8 mouse cellular contexts compared by ENCODE assay signal in the genomic region with DNA sequence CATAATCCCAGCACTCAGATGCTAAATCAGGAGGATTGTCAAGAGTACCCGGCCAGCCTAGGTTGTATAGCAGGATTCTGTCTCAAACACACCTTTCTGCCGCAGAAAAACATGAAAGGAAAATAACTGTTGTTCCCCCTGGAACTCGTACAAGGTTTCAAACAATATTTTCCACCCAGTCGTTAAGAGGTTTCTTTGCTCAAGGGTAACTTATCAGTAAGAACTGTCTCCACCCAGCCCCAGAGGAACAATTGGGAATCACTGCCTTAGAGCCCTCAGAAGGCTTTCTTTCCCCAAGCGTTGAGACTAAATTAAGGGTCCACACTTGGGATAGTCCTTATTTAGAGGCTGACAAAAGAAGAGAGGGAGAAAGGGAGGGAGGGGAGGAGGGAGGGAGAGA. TPM values are rescaled to one million over a fixed set of nuclear protein-coding genes. Genes with fewer than 3 reads are reported as not detected.
DNase-seq lines count a peak whose midpoint lies in the region; ATAC-seq lines count a peak whose summit lies in the region.

No protein-coding gene starts in this region.

- H3K4me2 ChIP-seq in heart, embryonic 16.5 days (ENCODE audit: low read depth, low read length): peak overlapping the region; percentile 35; the same call in 1 of the 2 replicates
- no peak overlapping the region for H3K4me2 ChIP-seq in midbrain, embryonic 11.5 days

- no peak overlapping the region for H3K4me3 ChIP-seq in heart, embryonic 16.5 days (ENCODE audit: low read length)
- no peak overlapping the region for H3K4me3 ChIP-seq in midbrain, embryonic 11.5 days (ENCODE audit: low read depth, low read length)

- ATAC-seq in heart, embryonic 16.5 days (replicated peaks; ENCODE audit: extremely low read depth, insufficient read depth, low FRiP score): no peak
- ATAC-seq in midbrain, embryonic 11.5 days (ENCODE audit: low FRiP score): no peak

- WGBS in heart, embryonic 16.5 days: 30% methylated on average over 5 of the region's 5 CpGs
- WGBS in midbrain, embryonic 11.5 days: 18% methylated on average over 5 of the region's 5 CpGs

- no peaks in the 10 kb centered on the region for H3K27me3 ChIP-seq in heart, embryonic 16.5 days (ENCODE audit: control insufficient read depth, insufficient read depth, low read length)
- H3K27me3 ChIP-seq in midbrain, embryonic 11.5 days (ENCODE audit: control insufficient read depth, insufficient read depth, low read length): no peaks in the 10 kb centered on the region

- peak overlapping the region; percentile 93 for H3K27ac ChIP-seq in heart, embryonic 16.5 days (ENCODE audit: low read length)
- H3K27ac ChIP-seq in midbrain, embryonic 11.5 days (ENCODE audit: low read depth, low read length): peak overlapping the region; percentile 100

- peak; percentile 54 for DNase-seq in embryo, embryonic 9.5 days (ENCODE audit: extremely low spot score)
- no peak for DNase-seq in embryo, embryonic 10.5 days (ENCODE audit: low spot score)
- peak; percentile 79 for DNase-seq in ES-CJ7 (ENCODE audit: low read depth, low spot score)
- DNase-seq in midbrain, embryonic 11.5 days (ENCODE audit: low spot score, missing footprints): peak; percentile 90
- DNase-seq in right cerebral cortex, postnatal 36 days (ENCODE audit: low spot score in 2 of 2): no peak
- DNase-seq in MN1 (ENCODE audit: low spot score): no peak
- DNase-seq in lung, postnatal 4 days: no peak

- 0 out of 2 replicates have a peak, but pooled peaks cover 4% of the 10 kb centered on the region for H3K36me3 ChIP-seq in heart, embryonic 16.5 days (ENCODE audit: control insufficient read depth, insufficient read depth)
- H3K36me3 ChIP-seq in midbrain, embryonic 11.5 days (ENCODE audit: control insufficient read depth, insufficient read depth, low read length): no peaks in the 10 kb centered on the region

- peaks cover 2% of the 10 kb centered on the region; the same call in 1 of the 2 replicates for H3K9me3 ChIP-seq in heart, embryonic 16.5 days (replicated peaks; ENCODE audit: control insufficient read depth, low read length)
- peaks cover 3% of the 10 kb centered on the region; the same call in 1 of the 2 replicates for H3K9me3 ChIP-seq in midbrain, embryonic 11.5 days (ENCODE audit: control insufficient read depth, low read length)

- H3K4me1 ChIP-seq in heart, embryonic 16.5 days (ENCODE audit: control insufficient read depth, insufficient read depth, low read length): peaks cover 40% of the 10 kb centered on the region
- peaks cover 33% of the 10 kb centered on the region for H3K4me1 ChIP-seq in midbrain, embryonic 11.5 days (ENCODE audit: control insufficient read depth, insufficient read depth, low read length)

- H3K9ac ChIP-seq in heart, embryonic 16.5 days (ENCODE audit: low read length): no peak overlapping the region
- H3K9ac ChIP-seq in midbrain, embryonic 11.5 days (ENCODE audit: low read length): peak overlapping the region; percentile 42

RNA-seq across cellular contexts. Expression of a gene that starts 34.4 kb away (rescaled TPM):
- 27.9 and 31.4 TPM in 2 replicates for polyA plus RNA-seq in heart, embryonic 16.5 days (2015; fragmentation: Nextera tagmentation; extraction: Ambion mirVana)
- 43.4 and 46.8 TPM in 2 replicates for polyA plus RNA-seq in midbrain, embryonic 11.5 days (2014; fragmentation: Nextera tagmentation; extraction: Ambion mirVana)

RNA-seq across cellular contexts. Expression of a gene that starts 56.2 kb away (rescaled TPM):
- polyA plus RNA-seq in heart, embryonic 16.5 days (2015; fragmentation: Nextera tagmentation; extraction: Ambion mirVana): not detected in 2 replicates
- not detected in 2 replicates for polyA plus RNA-seq in midbrain, embryonic 11.5 days (2014; fragmentation: Nextera tagmentation; extraction: Ambion mirVana)

Comparison
In these comparisons a context has a peak if more than half of its experiments do, and no peak if none do; other contexts are left out.
1. DNase-seq: peak in embryo, embryonic 9.5 days (single experiment), ES-CJ7 (single experiment) and midbrain, embryonic 11.5 days (single experiment); none in embryo, embryonic 10.5 days (single experiment), right cerebral cortex, postnatal 36 days (0 of 2), MN1 (single experiment) and lung, postnatal 4 days (0 of 2).